Mouse (Mus musculus) kidney, adult 2 months (tissue): ENCODE measurements around the gene Celf2.

ENCODE experiments used
- CTCF ChIP-seq: fragments of 200-500 bp; conservative IDR thresholded peaks from 2 replicates; pipeline ENCODE4 v1.5.1; 2011; ENCODE audit warnings: low read depth, mild to moderate bottlenecking, control low read depth, low read length, moderate library complexity, mixed read lengths; ENCODE audit not compliant: insufficient read depth, insufficient read length
- POLR2A ChIP-seq: fragments of 200-500 bp; IDR thresholded peaks from one replicate; pipeline ENCODE4 v1.6.1; 2011; ENCODE audit warnings: low read depth, low read length, control low read depth

GRCm38 (mm10) chr2:6796754-6797153 lies 712.6 kb downstream of the Celf2 start:
- TF ChIP-seq POLR2A (no peak), CTCF (no peak)
